Mouse (Mus musculus) liver, embryonic 11.5 days (tissue): ENCODE measurements at regions not wholly inside any gene's neighbourhood (a gene's known extent, or its start where the extent isn't known, plus 50 kb on each side); places are given as distances from the start of the nearest gene placed in this dataset.

Experiments
- ATAC-seq: fragments of 200-750 bp; cut with Nextera tagmentation; replicated peaks from 2 replicates; pipeline ENCODE4 v1.8.0; 2017; ENCODE audit warnings: moderate number of reproducible peaks, mild to moderate bottlenecking, moderate TSS enrichment, moderate library complexity; ENCODE audit not compliant: low FRiP score
- DNase-seq: peaks from one replicate; pipeline ENCODE4 v3.0.0-alpha.2; 2017; ENCODE audit warnings: low spot score
- H3K27ac ChIP-seq: fragments of 300-500 bp; sonication (generic); 2 replicates; pipeline ENCODE4 v1.5.1; 2014; ENCODE audit warnings: mild to moderate bottlenecking, low read depth, low read length, control low read depth
- H3K27me3 ChIP-seq: fragments of 300-500 bp; sonication (generic); replicated peaks from 2 replicates; pipeline ENCODE4 v1.6.1; 2014; ENCODE audit warnings: low read length, mixed read lengths; ENCODE audit not compliant: control insufficient read depth, insufficient read depth
- H3K36me3 ChIP-seq: fragments of 300-500 bp; sonication (generic); 2 replicates; pipeline ENCODE4 v1.6.1; 2014; ENCODE audit warnings: mild to moderate bottlenecking, low read length, moderate library complexity, mixed read lengths; ENCODE audit not compliant: control insufficient read depth, insufficient read depth
- H3K4me1 ChIP-seq: fragments of 300-500 bp; sonication (generic); replicated peaks from 2 replicates; pipeline ENCODE4 v1.6.1; 2014; ENCODE audit warnings: low read length, mixed read lengths; ENCODE audit not compliant: control insufficient read depth, insufficient read depth
- H3K4me2 ChIP-seq: fragments of 300-500 bp; sonication (generic); 2 replicates; pipeline ENCODE4 v1.6.1; 2014; ENCODE audit warnings: mild to moderate bottlenecking, control low read depth, moderate library complexity
- H3K4me3 ChIP-seq: fragments of 300-500 bp; sonication (generic); 2 replicates; pipeline ENCODE4 v1.5.1; 2014; ENCODE audit warnings: low read depth, low read length, control low read depth
- H3K9ac ChIP-seq: fragments of 300-500 bp; sonication (generic); 2 replicates; pipeline ENCODE4 v1.6.1; 2014; ENCODE audit warnings: low read depth, low read length, control low read depth
- H3K9me3 ChIP-seq: fragments of 300-500 bp; sonication (generic); 2 replicates; pipeline ENCODE4 v1.6.1; 2016; ENCODE audit warnings: low read length, inconsistent platforms, mixed read lengths; ENCODE audit not compliant: control insufficient read depth
- WGBS: fragments of 180-500 bp; shearing (Covaris S2); extraction: QIAGEN DNeasy Blood & Tissue Kit; methylation state at CpG from one replicate; pipeline ENCODE4 v1.1.7; 2014; 5-methylcytosine and 5-hydroxymethylcytosine counted together

GRCm38 (mm10) chr13:119231556-119231955 lies 196.8 kb upstream of the Paip1 start:
- ATAC-seq = no peak
- Histone ChIP-seq H3K27me3 (no peaks in the 10 kb centered on the region), H3K27ac (peak overlapping the region; percentile 77), H3K4me1 (peaks cover 8% of the 10 kb centered on the region), H3K36me3 (no peaks in the 10 kb centered on the region), H3K4me2 (no peak overlapping the region), H3K9me3 (no peaks in the 10 kb centered on the region), H3K9ac (no peak overlapping the region), H3K4me3 (no peak overlapping the region)
- WGBS = 77% methylated on average over 11 of the region's 11 CpGs
- no peak for DNase-seq

DNA sequence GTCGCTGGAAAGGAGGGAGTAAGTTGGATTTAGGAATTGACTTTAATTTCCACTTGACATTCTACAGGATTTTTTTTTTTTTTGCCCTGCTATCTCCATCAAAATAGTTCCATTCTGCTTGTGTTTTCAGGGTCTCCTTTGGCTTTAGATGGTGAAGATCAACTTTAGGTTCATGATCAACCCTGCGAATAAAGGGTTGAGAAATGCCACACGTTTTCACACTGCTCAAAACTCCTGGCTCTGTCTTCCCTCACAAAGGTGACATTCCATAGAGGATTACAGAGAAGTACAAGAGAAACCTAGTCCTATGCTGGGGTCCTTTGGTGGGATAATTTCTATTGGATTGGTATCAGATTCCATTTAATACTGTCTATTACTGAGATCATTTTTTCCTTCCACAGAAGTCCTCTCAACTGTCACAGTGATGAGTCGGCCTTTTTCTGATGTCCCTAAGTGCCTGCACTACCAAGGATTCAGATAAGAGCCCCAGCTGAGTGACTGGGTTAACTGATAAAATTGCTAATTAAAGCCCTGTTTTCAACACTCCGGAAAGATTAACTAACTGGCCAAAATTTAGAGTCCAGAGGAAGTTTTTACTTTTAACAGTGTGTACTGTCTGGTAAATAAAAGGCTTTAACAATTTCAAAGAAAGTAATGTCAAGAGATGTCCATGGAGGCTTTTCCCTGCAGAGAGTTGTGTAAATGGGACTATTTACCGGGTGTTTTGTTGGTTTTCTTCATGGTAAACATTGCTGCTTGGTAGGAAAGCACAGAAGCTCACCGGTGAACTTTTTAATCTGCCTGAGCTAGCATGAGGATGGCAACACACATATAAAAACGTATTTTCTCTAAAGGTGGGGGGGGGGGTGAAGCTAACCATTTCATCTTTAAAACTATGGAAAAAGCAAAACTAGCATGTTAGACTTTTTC lies 196.0 kb upstream of the Paip1 start:
- DNase-seq (no peak), ATAC-seq (peak; percentile 95)
- H3K27me3 ChIP-seq = no peaks in the 10 kb centered on the region
- H3K36me3 ChIP-seq = no peaks in the 10 kb centered on the region
- H3K27ac ChIP-seq = peak overlapping the region; percentile 77
- no peak overlapping the region for H3K9ac ChIP-seq
- 28% methylated on average over 8 of the region's 8 CpGs for WGBS
- no peaks in the 10 kb centered on the region for H3K9me3 ChIP-seq
- no peak overlapping the region for H3K4me3 ChIP-seq
- peaks cover 8% of the 10 kb centered on the region for H3K4me1 ChIP-seq
- H3K4me2 ChIP-seq = peak overlapping the region; percentile 46

GRCm38 (mm10) chr13:119233030-119233385 lies 195.4 kb upstream of the Paip1 start:
- Histone ChIP-seq H3K9ac (no peak overlapping the region), H3K4me2 (no peak overlapping the region; the same call in 1 of the 2 replicates), H3K27ac (peak overlapping the region; percentile 77; the same call in 1 of the 2 replicates), H3K36me3 (no peaks in the 10 kb centered on the region), H3K4me3 (no peak overlapping the region), H3K4me1 (peaks cover 8% of the 10 kb centered on the region), H3K27me3 (no peaks in the 10 kb centered on the region), H3K9me3 (no peaks in the 10 kb centered on the region)
- WGBS = 84% methylated on average over 4 of the region's 4 CpGs
- DNase-seq (no peak), ATAC-seq (peak; percentile 9; the same call in 1 of the 2 replicates)

GRCm38 (mm10) chr13:119233869-119234268 lies 194.5 kb upstream of the Paip1 start:
- Histone ChIP-seq H3K4me2 (no peak overlapping the region), H3K36me3 (no peaks in the 10 kb centered on the region), H3K27ac (no peak overlapping the region), H3K9me3 (no peaks in the 10 kb centered on the region), H3K4me3 (no peak overlapping the region), H3K27me3 (no peaks in the 10 kb centered on the region), H3K4me1 (peaks cover 8% of the 10 kb centered on the region), H3K9ac (no peak overlapping the region)
- no peak for ATAC-seq
- no peak for DNase-seq
- WGBS = 46% methylated on average over 3 of the region's 3 CpGs

GRCm38 (mm10) chr13:119242358-119242757 lies 186.0 kb upstream of the Paip1 start:
- 29% methylated on average over 3 of the region's 3 CpGs for WGBS
- DNase-seq = no peak
- no peaks in the 10 kb centered on the region for H3K36me3 ChIP-seq
- ATAC-seq = no peak
- H3K4me3 ChIP-seq = no peak overlapping the region
- no peak overlapping the region for H3K4me2 ChIP-seq
- peaks cover 8% of the 10 kb centered on the region for H3K4me1 ChIP-seq
- no peak overlapping the region for H3K27ac ChIP-seq
- H3K9ac ChIP-seq = no peak overlapping the region
- H3K27me3 ChIP-seq = no peaks in the 10 kb centered on the region
- no peaks in the 10 kb centered on the region for H3K9me3 ChIP-seq

- H3K9ac ChIP-seq = no peak overlapping the region
- no peaks in the 10 kb centered on the region for H3K36me3 ChIP-seq
- H3K9me3 ChIP-seq = no peaks in the 10 kb centered on the region
- peaks cover 4% of the 10 kb centered on the region for H3K4me1 ChIP-seq
- no peak overlapping the region for H3K27ac ChIP-seq
- no peaks in the 10 kb centered on the region for H3K27me3 ChIP-seq
- 79% methylated on average over 2 of the region's 2 CpGs for WGBS
- DNase-seq (no peak), ATAC-seq (no peak)
- H3K4me3 ChIP-seq = no peak overlapping the region
- H3K4me2 ChIP-seq = no peak overlapping the region
Observed at GRCm38 (mm10) chr13:119247101-119247500, 181.3 kb upstream of the Paip1 start.

DNA sequence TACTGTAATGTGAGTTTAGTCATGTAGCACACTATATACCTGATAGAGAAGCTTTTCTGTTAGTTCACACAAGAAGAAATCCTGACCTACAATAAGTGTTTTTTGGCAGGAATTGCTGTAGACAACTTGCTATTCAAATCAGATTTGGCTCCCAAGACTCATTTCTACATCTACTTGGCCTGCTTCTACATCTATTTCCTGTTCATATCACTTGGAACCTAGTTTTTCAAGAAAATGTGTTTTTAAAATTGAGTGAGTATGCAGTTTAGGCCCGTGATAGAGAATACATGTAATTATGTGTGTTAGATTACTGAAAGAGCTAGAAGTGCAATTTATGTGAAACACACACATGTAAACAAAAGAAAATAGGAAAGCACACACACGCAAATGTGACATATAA lies 176.4 kb upstream of the Paip1 start:
- no peaks in the 10 kb centered on the region for H3K4me1 ChIP-seq

GRCm38 (mm10) chr13:119256350-119256749 lies 172.1 kb upstream of the Paip1 start:
- Histone ChIP-seq H3K27ac (no peak overlapping the region), H3K4me2 (no peak overlapping the region), H3K4me3 (no peak overlapping the region), H3K4me1 (no peaks in the 10 kb centered on the region), H3K9ac (no peak overlapping the region), H3K9me3 (no peaks in the 10 kb centered on the region), H3K27me3 (no peaks in the 10 kb centered on the region), H3K36me3 (no peaks in the 10 kb centered on the region)
- WGBS = 61% methylated on average over 6 of the region's 6 CpGs
- ATAC-seq (no peak), DNase-seq (no peak)

More for the DNA sequence above, 176.4 kb upstream of the Paip1 start:
- ATAC-seq (no peak), DNase-seq (no peak)
- Histone ChIP-seq H3K27me3 (no peaks in the 10 kb centered on the region), H3K4me2 (no peak overlapping the region), H3K36me3 (no peaks in the 10 kb centered on the region), H3K9ac (no peak overlapping the region), H3K9me3 (no peaks in the 10 kb centered on the region), H3K27ac (no peak overlapping the region), H3K4me3 (no peak overlapping the region)
- 80% methylated on average over 2 of the region's 2 CpGs for WGBS

GRCm38 (mm10) chr13:119258515-119258914 lies 169.9 kb upstream of the Paip1 start:
- no peaks in the 10 kb centered on the region for H3K27me3 ChIP-seq
- H3K4me1 ChIP-seq = no peaks in the 10 kb centered on the region
- no peak overlapping the region for H3K27ac ChIP-seq
- no peaks in the 10 kb centered on the region for H3K9me3 ChIP-seq
- H3K36me3 ChIP-seq = no peaks in the 10 kb centered on the region
- H3K9ac ChIP-seq = no peak overlapping the region
- no peak for DNase-seq
- peak; percentile 77 for ATAC-seq
- WGBS = 65% methylated on average over 9 of the region's 9 CpGs
- no peak overlapping the region for H3K4me2 ChIP-seq
- no peak overlapping the region for H3K4me3 ChIP-seq
